Mouse (Mus musculus) liver, embryonic 16.5 days (tissue): ENCODE data around the gene Grn. TPM values are rescaled to one million over a fixed set of nuclear protein-coding genes. Genes with fewer than 3 reads are reported as not detected.

Experiments
- ATAC-seq: fragments of 200-750 bp; cut with Nextera tagmentation; 2 replicates; pipeline ENCODE4 v1.8.0; 2017; ENCODE audit warnings: low read depth, mild to moderate bottlenecking, moderate number of reproducible peaks, moderate library complexity
- H3K27ac ChIP-seq: fragments of 300-500 bp; sonication (generic); 2 replicates; pipeline ENCODE4 v1.5.1; 2014; ENCODE audit warnings: mild to moderate bottlenecking, low read length
- H3K27me3 ChIP-seq: fragments of 300-500 bp; sonication (generic); 2 replicates; pipeline ENCODE4 v1.6.1; 2014; ENCODE audit warnings: low read depth, low read length, mixed read lengths; ENCODE audit not compliant: control insufficient read depth, insufficient read depth
- H3K36me3 ChIP-seq: fragments of 300-500 bp; sonication (generic); 2 replicates; pipeline ENCODE4 v1.6.1; 2014; ENCODE audit warnings: mild to moderate bottlenecking; ENCODE audit not compliant: control insufficient read depth, insufficient read depth
- H3K4me1 ChIP-seq: fragments of 300-500 bp; sonication (generic); 2 replicates; pipeline ENCODE4 v1.6.1; 2014; ENCODE audit warnings: low read depth, low read length, mixed read lengths; ENCODE audit not compliant: control insufficient read depth
- H3K4me2 ChIP-seq: fragments of 300-500 bp; sonication (generic); 2 replicates; pipeline ENCODE4 v1.6.1; 2014; ENCODE audit warnings: low read depth, low read length, mixed read lengths
- H3K4me3 ChIP-seq: fragments of 300-500 bp; sonication (generic); 2 replicates; pipeline ENCODE4 v1.5.1; 2014; ENCODE audit warnings: low read depth, mild to moderate bottlenecking, low read length
- H3K9ac ChIP-seq: fragments of 300-500 bp; sonication (generic); 2 replicates; pipeline ENCODE4 v1.6.1; 2014; ENCODE audit warnings: low read depth, low read length
- H3K9me3 ChIP-seq: fragments of 300-500 bp; sonication (generic); replicated peaks from 2 replicates; pipeline ENCODE4 v1.6.1; 2016; ENCODE audit warnings: low read length; ENCODE audit not compliant: control insufficient read depth
- WGBS: fragments of 180-500 bp; shearing (Covaris S2); extraction: QIAGEN DNeasy Blood & Tissue Kit; methylation state at CpG from one replicate; pipeline ENCODE4 v1.1.7; 2014; ENCODE audit not compliant: insufficient replicate concordance; 5-methylcytosine and 5-hydroxymethylcytosine counted together
- polyA plus RNA-seq: library from polyadenylated mRNA; unstranded; fragments of >200 nt; fragmentation: Nextera tagmentation; extraction: Ambion mirVana; gene quantifications from 2 replicates; pipeline ENCODE4 v1.2.1, GENCODE M21; 2015

Grn gene
- polyA plus RNA-seq, 1 experiment from 2014 or later: 118 TPM

DNA sequence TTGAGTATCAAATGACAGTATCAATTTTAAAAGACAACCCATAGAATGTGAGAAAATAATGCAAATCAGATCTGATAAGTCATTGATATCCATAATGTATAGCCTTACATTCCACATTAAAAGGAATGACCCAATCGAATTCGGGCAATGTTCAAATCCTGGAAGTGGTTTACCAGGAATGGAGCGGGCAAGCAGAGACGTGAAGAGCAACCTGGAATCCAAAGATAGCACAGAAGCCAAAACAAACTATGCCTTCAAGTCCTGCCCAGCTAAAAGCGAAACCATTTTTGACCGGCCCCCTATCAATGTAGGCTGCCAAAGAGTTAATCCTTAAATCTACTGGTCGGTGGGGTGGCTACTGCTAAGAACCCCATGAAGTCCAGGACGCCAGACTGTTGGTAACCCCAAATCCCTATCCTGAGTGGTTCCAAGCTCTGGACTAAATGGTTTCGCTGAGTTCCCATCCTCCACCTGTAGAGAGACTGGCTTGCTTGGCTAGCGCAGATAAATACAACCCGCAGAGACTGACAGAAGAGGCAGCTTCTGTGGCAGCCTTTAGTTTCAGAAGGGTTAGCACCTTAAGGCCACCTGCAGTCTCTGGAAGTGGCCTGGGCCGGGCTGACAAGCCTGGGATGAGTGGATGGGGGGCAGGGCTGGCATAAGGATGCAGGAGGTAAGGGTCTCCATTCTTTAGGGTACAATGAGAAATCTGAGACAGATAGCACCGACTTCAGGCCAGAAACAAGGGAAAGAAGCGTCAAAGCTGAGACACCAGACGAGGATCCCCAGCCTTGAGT, 37.5 kb upstream of the Grn start:
- Histone ChIP-seq H3K4me2 (peak overlapping the region; percentile 67), H3K9ac (peak overlapping the region; percentile 4), H3K9me3 (no peaks in the 10 kb centered on the region), H3K4me3 (peak overlapping the region; percentile 48), H3K36me3 (no peaks in the 10 kb centered on the region), H3K27ac (no peak overlapping the region), H3K27me3 (peaks cover 62% of the 10 kb centered on the region), H3K4me1 (peaks cover 16% of the 10 kb centered on the region)
- ATAC-seq: 0 out of 2 replicates have a peak, but pooled peaks have one; percentile 24
- 14% methylated on average over 15 of the region's 15 CpGs for WGBS

DNA sequence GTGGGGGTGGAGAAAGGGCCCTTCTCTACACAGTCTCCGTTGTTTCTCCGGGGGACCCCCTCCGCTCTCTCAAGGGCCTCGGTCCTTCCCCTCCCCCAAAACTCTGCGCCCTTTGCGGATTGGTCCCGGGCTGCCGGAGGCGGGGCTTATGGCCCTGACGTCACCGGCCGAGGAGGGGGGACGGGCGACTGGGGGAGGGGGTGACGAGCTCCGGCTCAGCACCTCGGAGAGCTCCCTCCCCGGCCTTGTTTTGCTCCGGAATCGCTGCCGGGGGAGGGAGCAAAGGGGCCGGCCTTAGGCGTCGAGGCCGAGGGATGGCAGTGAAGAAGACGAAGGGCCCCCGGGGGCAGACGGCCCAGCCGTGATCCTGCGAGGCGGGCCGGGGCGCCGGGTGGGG, 36.9 kb upstream of the Grn start, which contains the start of gene Rundc3a:
Gene Rundc3a, plus strand, starts transcription at position 166 of the 397 bp plus-strand sequence.
- H3K9me3 ChIP-seq: no peaks in the 10 kb centered on the region
- 2% methylated on average over 33 of the region's 34 CpGs for WGBS
- H3K4me2 ChIP-seq: peak within 1 kb of the TSS; percentile 67
- H3K4me1 ChIP-seq: peaks cover 16% of the 10 kb centered on the region
- no peak within 1 kb of the TSS for H3K27ac ChIP-seq
- H3K27me3 ChIP-seq: peaks cover 68% of the 10 kb centered on the region
- peak within 1 kb of the TSS; percentile 48 for H3K4me3 ChIP-seq
- H3K36me3 ChIP-seq: no peaks in the 10 kb centered on the region
- peak within 1 kb of the TSS; percentile 4 for H3K9ac ChIP-seq
- ATAC-seq: peak; percentile 59

DNA sequence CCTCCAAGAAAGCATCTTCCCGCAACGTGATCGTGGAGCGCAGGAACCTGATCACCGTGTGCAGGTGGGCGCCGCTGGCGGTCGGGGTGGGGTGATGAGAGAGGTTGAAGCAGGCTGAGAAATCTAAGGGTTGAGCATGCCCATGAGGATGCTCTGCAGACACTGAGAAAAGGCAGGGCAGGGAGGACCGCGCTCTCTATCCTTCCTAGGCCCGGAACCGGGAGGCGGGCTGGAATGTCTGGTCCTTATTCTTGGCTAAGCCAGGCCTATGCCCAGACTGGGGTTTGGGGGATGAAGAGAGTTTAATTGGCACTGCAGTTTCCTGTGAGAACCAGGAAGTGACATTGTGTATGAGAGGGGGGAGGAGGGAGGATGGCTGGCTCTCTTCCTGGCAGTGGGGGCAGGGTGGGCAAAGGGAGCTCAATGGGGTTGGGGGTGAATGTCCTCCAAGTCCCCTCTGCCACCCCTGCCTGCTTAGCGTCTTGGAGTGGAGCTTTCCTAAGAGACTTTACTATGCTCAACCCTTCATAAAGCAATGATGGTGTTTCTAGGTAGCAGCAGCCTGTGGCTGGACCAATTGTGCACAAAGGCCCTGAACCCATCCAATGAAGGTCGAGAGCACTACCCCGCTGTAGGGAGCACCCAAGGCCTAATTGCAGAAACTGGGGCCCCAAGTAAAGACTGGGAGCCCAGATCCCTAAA, 36.2 kb upstream of the Grn start:
- Histone ChIP-seq H3K4me1 (peaks cover 18% of the 10 kb centered on the region), H3K27me3 (peaks cover 74% of the 10 kb centered on the region), H3K4me2 (peak overlapping the region; percentile 67), H3K9ac (no peak overlapping the region; the same call in 1 of the 2 replicates), H3K27ac (no peak overlapping the region), H3K36me3 (no peaks in the 10 kb centered on the region), H3K4me3 (peak overlapping the region; percentile 48), H3K9me3 (no peaks in the 10 kb centered on the region)
- no peak for ATAC-seq
- 10% methylated on average over 17 of the region's 17 CpGs for WGBS

DNA sequence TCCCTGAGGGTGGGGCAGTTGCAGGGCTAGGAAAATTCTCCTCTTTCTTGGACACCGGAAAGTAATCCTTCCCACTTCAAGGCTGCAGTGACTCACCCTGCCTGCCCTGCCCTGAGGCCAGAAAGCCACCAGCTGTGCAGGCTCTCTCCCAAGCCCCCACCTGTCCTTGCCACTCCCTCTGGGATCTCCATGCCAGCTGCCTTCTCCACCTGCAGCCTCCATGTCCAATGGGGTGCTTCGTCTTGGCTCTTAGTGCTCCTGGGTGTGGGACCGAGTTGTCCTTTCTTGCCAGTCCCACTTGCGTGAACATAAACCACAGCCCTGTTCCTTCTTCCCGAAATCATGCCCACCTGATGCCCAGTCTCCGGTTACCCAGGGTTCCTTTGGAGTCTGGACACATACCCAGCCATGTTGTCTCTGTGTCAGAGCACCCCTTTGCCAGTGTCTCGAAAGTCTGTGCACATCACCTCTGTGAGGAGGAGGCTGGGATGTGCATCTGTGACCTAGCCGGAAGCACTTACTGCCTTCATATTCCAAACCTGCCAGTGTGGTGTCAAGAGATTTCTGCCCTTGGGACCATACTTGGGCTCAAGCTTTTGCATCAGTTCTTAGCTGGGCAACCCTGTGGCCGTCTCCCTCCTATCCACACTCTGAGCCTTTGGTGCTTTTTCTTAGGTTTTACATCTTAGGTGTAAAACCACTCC, 35.5 kb upstream of the Grn start:
- H3K9ac ChIP-seq: no peak overlapping the region
- H3K27me3 ChIP-seq: peaks cover 81% of the 10 kb centered on the region
- H3K4me2 ChIP-seq: no peak overlapping the region
- H3K4me1 ChIP-seq: peaks cover 25% of the 10 kb centered on the region
- H3K4me3 ChIP-seq: no peak overlapping the region
- H3K36me3 ChIP-seq: no peaks in the 10 kb centered on the region
- H3K9me3 ChIP-seq: no peaks in the 10 kb centered on the region
- ATAC-seq: no peak
- WGBS: 76% methylated on average over 9 of the region's 9 CpGs
- no peak overlapping the region for H3K27ac ChIP-seq

DNA sequence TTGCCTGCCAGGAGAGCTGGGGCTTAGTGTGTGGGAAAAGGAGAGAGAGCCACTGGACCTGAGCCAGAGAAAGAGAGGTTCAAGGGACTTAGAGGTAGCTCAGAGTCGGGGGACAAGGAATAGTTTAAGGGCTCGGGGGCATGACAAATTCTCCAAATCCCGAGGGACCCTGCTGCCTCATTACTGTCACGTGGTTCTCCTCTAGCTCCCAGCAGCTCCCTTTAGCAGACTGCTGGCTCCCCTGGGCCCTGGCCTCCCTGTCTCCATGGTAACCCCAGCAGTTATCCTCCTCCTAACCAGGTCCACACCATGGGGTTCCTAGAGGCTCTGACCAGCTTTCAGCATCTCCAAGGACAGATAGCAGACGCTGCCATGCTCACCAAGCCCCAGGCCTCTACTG, 34.9 kb upstream of the Grn start:
- Histone ChIP-seq H3K36me3 (no peaks in the 10 kb centered on the region), H3K4me3 (no peak overlapping the region), H3K4me2 (no peak overlapping the region), H3K4me1 (peaks cover 30% of the 10 kb centered on the region), H3K27me3 (peaks cover 88% of the 10 kb centered on the region), H3K27ac (no peak overlapping the region), H3K9me3 (no peaks in the 10 kb centered on the region), H3K9ac (peak overlapping the region; percentile 7; the same call in 1 of the 2 replicates)
- no peak for ATAC-seq
- 17% methylated on average over 5 of the region's 5 CpGs for WGBS

DNA sequence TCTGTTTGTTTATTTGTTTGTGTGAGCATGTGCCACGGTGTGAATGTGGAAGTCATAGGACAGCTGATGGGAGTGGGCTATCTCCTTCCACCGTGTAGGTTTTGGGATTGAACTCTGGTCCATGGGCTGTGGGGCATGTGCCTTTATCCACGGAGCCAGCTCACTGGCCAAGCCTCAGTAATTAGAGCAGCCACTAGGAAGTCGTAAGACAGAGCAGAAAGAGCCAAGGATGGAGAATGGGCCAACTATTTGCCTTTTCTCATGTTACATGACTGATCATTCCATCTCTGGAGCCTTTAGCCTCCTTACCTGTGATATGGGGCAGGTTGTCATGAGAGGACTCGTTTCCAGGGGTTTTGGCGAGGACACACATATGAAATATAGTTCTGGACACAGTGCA, 33.9 kb upstream of the Grn start:
- no peak overlapping the region for H3K4me3 ChIP-seq
- no peak for ATAC-seq
- H3K36me3 ChIP-seq: no peaks in the 10 kb centered on the region
- no peaks in the 10 kb centered on the region for H3K9me3 ChIP-seq
- H3K27me3 ChIP-seq: peaks cover 94% of the 10 kb centered on the region
- H3K4me2 ChIP-seq: no peak overlapping the region
- no peak overlapping the region for H3K9ac ChIP-seq
- WGBS: 48% methylated on average over 6 of the region's 6 CpGs
- H3K4me1 ChIP-seq: peaks cover 39% of the 10 kb centered on the region
- no peak overlapping the region for H3K27ac ChIP-seq

DNA sequence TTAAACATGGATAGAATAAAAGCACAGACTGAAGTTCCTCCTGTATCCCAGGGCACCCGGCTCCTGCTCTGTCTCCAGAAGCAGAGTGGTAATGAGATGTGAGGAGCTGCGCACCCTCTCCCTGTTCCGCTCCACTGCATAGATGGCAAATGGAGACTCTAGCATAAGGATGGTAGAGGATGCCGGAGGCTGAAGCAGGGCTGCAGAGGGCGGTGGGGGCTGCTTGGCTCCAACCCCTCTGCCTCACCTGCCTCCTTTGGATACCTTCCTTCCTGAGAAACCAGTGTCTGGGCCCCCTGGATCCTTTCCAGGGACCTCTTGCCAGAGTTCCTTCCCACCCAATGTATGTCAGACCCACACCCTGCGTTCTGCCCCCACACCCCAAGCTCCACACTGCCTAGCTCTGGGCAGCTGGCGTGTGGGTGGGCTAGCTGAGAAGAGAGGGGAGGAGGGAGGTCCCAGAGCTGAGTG, 33.4 kb upstream of the Grn start:
- Histone ChIP-seq H3K9me3 (no peaks in the 10 kb centered on the region), H3K4me1 (peaks cover 39% of the 10 kb centered on the region), H3K9ac (no peak overlapping the region), H3K4me2 (no peak overlapping the region), H3K27ac (no peak overlapping the region), H3K4me3 (no peak overlapping the region), H3K27me3 (peaks cover 98% of the 10 kb centered on the region), H3K36me3 (no peaks in the 10 kb centered on the region; the same call in 1 of the 2 replicates)
- ATAC-seq: no peak
- 74% methylated on average over 7 of the region's 7 CpGs for WGBS

DNA sequence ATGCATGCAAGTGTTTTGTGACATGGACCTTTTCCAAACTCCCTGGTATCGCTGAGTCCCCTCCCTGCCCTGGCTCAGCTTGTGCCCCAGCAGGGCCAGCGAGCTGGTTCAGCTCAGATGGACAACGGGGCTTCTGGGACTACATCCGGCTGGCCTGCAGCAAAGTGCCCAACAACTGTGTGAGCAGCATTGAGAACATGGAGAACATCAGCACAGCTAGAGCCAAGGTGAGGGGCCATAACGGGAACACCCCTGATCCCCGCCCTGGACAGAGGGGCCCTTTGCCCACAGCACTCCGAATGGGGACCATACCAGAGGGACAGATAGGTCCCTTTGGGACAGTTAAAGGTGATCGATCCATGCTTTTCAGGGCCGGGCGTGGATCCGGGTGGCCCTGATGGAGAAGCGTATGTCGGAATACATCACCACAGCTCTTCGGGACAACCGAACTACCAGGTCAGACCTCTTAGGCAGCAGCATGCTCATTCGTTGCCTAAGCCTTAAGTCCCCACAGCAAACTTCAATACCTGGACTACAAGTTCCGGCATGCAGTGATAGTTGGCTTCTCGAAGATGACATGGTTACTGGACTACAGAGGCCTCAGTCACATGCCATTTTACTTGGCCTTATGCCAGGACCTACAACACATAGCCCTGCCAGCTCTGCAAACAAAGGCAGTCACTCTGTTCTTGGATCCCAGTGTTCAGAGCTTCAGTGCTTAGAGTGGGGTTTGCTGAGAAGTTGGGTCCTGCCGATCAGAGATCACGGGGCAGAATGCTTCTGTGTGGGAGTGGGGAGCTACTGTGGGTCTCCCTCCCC, 31.9 kb upstream of the Grn start:
- ATAC-seq: no peak
- Histone ChIP-seq H3K36me3 (peaks cover 14% of the 10 kb centered on the region), H3K27me3 (peaks cover 91% of the 10 kb centered on the region), H3K4me3 (no peak overlapping the region), H3K4me2 (no peak overlapping the region), H3K4me1 (peaks cover 34% of the 10 kb centered on the region), H3K27ac (no peak overlapping the region), H3K9me3 (no peaks in the 10 kb centered on the region), H3K9ac (no peak overlapping the region)
- WGBS: 72% methylated on average over 20 of the region's 20 CpGs
